Mouse (Mus musculus) frontal cortex, postnatal 25 days (tissue): ENCODE measurements around the gene Gm17018.
A peak's percentile ranks its signal among the peaks of the same experiment; 100 is the strongest.

ENCODE experiments used
- DNase-seq, 2 experiments: peaks; one replicate each; pipeline ENCODE4 v3.0.0; 2022; ENCODE audit warnings: low spot score in 2 of 2

Gene Gm17018

GRCm38 (mm10) chr19:45549128-45549915, 11.1 kb upstream of the Gm17018 start:
- no peak for DNase-seq

DNA sequence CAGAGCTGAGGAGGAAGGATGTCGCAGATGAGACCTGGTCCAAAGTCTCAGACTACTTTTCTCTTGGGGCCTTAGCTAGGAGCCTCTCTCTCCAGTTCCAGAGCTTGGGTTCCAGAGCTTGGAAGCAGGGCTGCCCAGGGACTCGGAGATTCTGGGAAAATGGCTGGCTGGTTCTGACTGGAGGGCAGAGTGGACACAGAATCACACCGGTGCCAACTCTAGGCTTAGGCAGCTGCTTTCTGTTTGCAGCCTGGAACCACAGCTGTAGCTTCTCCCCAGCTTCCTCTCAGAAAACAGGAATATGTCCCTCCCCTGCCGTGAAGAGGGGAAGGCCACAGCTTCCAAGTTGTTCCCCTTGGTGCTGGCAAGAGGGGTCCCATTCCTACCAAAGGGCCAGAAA, 10.5 kb upstream of the Gm17018 start:
- no peak for DNase-seq

DNA sequence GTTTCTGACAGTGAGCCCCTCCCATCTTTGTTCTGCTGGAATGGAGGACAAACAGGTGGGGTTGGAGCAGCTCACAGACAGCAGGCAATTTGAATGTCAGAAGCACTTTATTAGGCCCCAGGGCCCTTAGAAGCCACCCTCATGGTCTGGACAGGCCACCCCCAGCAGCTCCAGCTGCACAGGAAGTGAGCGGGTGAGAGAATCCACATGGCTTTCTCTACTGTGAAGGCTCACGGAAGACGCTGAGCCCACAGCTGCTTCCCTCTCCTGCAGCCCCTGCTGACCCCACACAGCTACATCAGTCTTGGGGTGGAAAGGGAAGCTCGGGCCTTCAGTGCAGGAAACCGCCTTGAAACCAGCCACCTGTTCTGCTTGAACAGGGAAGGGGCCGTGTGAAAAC, 8.2 kb upstream of the Gm17018 start:
- DNase-seq = no peak

- DNase-seq = no peak
These were observed 6.3 kb upstream of the Gm17018 start for GRCm38 (mm10) chr19:45554136-45554535.

DNA sequence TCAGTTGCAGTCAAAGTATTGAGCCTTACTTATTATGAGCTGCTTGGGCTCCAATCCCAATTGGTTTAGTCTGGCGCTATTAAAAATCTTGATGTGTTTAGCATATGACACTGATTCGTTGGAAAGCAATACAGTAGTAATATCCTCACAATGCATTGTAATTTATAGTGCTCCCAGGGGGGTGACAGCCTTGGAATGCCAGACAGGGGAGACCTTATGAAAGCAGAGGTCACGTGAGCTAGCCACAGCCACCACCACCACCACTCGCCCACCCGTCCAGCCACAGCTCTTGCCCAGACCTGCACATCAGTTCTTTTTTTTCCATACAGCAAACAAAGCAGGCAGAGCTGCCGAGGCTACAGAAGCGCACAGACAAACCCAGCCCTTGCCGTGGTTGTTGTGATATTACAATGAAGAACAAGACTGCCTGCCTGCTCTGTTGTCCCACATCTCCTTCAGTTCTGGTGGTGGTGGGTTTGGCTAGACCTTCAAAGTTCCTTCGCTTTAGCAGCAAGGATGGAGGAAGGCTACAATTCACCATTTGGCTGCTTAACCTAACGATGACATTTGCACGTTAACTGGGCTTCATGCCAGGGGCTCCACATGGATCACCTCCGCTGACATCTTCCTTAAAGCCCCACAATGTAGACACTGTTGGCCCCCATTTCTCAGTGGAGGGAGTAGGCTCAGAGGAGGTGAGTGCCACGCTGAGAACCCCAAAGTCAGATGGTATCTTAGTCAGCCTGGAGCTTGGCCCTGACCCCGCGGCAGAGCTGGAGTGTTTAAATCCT, 5.7 kb downstream of the Gm17018 start:
- DNase-seq = no peak

DNA sequence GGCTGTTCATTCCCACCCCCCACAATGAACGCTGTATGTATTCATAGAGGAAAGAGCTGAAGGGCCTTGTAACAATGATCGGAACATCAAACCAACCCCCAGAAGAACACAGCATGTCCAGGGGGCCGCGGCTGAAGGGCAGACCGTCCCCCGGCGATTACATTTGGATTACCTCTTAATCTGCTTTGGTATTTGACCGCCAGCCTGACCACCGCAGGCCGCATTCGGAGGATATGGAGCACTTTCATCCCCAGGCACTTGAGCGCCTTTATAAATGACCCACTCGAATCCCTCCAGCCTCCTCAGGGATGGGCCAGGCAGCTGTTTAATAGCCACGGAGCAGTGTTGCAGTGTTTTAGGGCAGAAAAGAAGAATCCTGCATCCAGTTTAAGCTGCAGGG, 7.0 kb downstream of the Gm17018 start:
- no peak for DNase-seq

DNA sequence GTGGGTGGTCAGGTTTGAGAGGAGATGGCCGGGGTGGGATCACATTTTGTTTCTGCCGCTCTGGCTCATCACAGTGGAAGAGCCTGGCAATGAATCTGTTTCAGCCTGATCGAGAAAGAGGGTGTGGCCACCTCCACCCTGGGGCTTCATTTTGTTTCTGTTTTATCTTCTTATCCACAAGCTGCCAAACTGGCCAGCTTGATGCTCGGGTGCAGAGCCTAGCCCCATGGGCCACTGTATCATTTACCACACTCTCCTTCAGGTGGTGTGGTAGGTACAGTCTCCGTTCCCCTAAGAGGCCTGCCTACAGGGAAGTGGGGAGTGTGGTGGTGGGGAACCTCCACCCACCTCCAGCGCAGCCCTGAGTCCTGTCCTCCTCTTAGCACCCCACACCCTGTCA, 12.6 kb downstream of the Gm17018 start:
- no peak for DNase-seq

DNA sequence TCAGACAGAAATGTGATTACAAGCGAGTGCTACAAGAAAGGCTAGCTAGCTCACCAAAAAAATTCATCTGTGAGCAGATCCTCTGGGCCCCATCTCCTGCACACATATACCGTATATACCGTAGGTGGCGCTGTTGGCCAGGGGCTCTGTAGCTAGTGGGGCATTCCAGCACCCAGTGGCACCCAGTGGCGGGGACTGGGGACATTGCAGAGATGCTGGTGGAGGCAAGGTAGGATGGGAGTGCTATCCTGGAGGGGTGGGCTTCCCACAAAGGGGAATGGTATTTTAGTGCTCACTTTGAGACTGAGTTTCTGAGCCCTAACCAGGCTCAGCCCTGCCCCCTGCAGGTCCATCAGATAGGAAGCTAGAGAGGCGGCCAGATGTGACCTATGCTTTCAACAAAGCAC, 13.4 kb downstream of the Gm17018 start:
- peak; percentile 61 to 69 for DNase-seq

GRCm38 (mm10) chr19:45574339-45574898, 14.0 kb downstream of the Gm17018 start:
- DNase-seq = no peak

DNA sequence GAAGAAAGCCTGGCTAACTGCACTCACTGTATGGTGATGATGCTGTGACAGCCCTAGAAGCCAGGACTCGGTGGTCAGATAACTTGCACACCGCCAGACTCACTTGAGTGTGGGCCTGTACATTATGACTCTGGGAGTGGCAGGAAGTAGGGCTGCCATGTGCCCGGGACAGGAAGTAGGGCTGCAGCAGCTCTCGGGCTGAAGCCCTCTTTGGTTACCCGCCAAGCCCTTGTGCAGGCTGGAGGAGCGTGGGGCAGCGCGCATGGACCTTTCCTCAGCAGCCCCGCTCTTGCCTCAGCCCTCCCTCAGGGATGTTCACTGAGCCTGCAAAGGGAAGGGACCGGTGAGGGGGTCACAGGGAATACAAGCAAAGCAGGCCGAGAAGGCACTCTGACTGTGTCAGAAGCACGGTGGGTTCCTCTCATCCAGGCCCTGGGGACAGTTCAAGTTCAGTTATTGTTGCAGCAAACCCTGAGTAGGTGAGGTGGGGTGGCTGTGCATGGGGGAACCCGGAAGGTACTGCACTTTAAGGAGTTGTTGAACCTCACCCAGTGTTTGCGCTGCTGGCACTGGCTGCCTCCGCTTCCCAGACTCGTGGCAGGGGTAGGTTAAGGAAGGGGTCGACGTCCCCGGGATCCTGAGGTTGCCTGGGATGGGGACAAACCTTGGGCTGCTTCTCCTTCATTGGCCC, 14.7 kb downstream of the Gm17018 start:
- DNase-seq = no peak

DNA sequence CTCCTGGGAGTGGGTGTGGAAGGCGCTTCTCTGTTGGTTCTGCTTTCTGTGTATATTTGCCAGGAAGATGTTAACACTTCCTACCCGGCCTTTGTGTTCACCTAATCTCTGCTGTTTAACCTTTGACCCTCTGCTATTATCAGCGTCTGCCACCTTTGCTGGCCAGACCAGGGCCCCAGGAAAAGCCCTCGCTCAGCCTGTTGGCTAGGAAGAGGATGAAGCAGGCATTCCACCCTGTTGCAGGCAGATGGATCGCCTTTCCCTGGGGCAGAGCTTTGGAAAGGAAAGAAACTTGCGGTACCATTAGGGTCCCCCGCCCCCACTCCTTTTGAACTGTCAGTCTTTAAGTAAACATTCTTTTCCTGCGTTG, 15.2 kb downstream of the Gm17018 start:
- DNase-seq = no peak

GRCm38 (mm10) chr19:45577141-45577750, 16.8 kb downstream of the Gm17018 start:
- no peak for DNase-seq

GRCm38 (mm10) chr19:45578976-45579375, 18.6 kb downstream of the Gm17018 start:
- no peak for DNase-seq

DNA sequence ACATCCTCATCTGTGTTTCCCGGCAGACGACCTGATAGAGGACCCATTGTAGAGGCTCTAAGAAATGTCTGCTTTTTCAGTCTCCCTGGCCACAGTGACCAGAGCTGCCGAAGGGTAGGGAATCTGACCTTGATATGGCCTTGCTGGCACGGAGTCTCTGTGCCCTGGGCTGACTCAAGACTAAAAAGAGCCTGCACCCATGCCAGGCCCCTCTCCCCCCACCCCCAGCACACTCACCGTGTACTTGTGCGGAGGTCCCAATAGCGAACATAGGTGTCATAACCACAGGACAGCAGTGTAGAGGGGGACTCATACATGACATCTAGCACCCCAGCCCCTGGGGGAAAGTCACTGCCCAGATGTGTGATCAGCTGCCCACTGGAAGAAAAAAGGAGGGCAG, 19.0 kb downstream of the Gm17018 start:
- DNase-seq = no peak

DNA sequence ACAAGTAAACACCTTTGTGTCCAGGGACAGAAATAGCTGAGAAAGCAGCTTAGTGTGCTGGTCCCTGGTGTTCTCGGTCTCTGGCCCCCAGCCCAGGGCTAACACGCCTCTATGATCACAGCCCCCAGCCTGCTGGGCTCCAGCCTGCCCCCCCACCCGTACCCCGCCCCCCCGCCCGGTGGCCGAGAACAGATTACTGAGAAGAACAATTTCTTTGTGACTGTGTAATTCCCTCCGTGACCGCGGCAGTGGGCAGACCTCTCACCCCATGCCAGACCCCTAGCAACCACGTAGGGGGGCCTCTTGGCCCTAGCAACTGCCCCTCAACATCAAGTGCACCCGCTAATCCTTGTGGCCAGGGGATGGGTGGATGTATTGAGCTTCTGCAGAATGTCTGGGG, 19.8 kb downstream of the Gm17018 start:
- no peak for DNase-seq

DNA sequence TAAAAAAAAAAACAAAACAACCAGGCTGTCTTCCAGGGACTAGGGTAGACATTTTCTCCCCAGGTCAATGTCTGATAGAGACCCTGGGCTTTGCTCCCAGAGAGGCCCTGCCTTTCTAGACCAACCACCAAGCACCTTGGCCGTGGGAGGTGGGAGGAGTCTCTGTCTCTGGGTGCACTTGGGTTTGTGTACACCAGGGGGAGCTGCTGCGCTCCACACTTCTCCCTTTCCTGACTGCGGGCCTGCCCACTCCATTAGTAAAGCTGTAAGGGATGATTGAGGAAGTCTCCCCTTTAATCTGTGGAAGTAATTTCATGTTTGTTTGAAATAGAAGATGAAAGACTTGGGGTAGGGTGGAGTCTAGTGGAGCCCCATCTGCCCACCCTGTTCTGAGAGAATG, 20.8 kb downstream of the Gm17018 start:
- DNase-seq = peak; percentile 30 to 41

GRCm38 (mm10) chr19:45582161-45582560, 21.7 kb downstream of the Gm17018 start:
- no peak for DNase-seq

DNA sequence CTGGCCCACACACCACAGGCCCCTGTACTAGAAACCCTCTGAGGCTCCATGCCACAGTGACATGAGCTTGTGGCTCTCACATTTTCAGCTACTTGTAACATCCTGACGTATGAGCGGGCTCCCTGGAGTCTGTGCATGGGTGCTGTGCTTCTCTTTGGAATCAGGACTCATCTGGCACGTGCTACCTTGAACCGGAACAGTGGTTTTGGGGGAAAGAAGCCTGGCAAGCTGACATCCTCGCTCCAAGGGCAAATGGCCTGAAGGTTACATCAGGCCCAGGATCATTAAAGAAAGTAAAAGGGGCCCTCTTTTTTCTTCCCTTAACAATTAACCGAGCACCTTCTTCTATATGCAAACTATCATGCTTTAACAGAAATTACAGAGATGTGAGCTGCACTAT, 22.7 kb downstream of the Gm17018 start:
- no peak for DNase-seq

DNA sequence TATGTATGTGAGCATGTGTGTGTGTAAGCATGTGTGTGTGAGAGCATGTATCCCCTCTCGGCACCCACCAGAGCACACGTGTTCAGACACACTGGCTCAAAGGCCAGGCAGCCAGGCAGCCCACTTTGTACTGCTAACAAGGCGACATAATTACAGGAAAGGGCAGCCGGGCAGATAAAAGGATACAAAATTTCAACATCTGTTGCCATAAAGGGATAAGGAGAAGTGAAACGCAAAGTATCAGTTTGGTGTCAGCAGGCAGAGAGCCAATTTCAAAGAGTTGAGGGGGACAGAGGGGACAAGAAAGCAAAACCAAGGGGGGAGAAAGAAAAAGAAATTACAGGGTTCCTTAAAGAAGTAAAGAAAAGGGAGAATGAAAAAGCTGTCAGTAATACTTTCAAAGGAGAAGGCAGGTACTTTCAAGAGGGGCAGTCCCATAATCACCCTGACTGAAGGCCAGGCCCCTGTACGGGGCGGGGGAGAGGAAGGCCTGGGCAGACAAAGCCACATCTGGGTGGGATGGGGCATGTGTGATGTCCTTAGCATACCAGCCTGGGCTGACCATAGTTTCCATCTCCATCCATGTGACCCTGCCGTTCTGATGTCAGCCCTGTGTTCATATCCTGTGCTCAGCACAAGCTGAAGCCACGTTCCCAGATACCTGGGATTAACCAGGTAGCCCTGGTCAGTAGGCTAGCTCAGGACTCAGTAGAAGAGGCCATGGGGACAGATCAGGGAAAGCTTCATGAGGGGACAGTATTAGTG, 24.6 kb downstream of the Gm17018 start:
- no peak for DNase-seq

DNA sequence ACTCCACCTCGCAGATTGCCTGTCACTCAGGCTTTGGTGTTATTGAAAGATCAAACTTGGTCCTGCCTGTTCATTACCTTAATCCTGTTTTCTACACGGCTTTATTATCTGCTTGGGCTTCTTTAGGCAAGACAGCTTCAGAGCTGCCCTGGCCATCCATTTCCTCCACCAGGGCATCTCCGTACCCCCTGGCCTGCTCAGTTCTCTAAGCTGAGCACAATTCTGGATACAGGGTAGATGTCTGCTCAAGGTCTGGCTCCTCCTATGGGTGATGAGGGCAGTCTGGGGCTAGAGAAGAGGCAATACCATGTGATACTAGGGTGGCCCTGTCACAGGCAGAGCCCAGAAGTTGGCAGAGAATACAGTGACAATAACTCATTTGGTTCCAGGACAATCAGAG, 26.4 kb downstream of the Gm17018 start:
- no peak for DNase-seq
